Mouse (Mus musculus): ENCODE results near the gene Pidd1.

- TF ChIP-seq EP300 (IDR thresholded peaks at IDR 0.05; ENCODE audit: low read depth) (no peak), CTCF (IDR thresholded peaks at IDR 0.05; ENCODE audit: low read depth) (no peak)
These were observed 9.4 kb downstream of the Pidd1 start for GRCm38 (mm10) chr7:141434464-141434863.
